Mouse (Mus musculus): ENCODE results near the gene Arid3a. TPM values are rescaled to one million over a fixed set of nuclear protein-coding genes. Genes with fewer than 3 reads are reported as not detected.
"Not testable (repeated sequence)": the region's sequence is repeated elsewhere in the genome, so short reads cannot be mapped to it uniquely, and the experiment has no call there.

Arid3a gene
- polyA plus RNA-seq, 1 experiment from 2014 or later, result 5.5 TPM

DNA sequence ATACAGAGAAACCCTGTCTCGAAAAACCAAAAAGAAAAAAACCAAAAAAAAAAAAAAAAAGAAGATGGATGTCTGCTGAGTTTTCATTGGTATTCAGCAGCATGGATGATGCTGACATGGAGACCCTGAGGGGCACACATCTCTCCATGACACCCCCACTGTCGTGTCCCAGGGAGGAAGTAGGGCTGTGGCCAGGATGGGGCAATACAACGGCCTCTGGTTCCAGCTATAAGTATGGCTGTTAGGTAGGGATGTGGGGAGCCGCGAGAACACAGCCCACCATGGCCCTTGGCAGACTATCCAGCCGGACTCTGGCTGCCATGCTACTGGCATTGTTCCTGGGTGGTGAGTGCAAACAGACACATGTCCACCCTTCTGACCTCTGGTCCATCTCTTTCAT lies 40.8 kb upstream of the Arid3a start, which contains the start of gene Elane:
Elane (plus strand) TSS at position 194 of the 400 bp plus-strand sequence.
- Histone ChIP-seq H3K4me1 (ENCODE audit: insufficient read depth, low read length) (peaks cover 23% of the 10 kb centered on the region), H3K27ac (ENCODE audit: low read length) (no peak within 1 kb of the TSS), H3K27me3 (ENCODE audit: insufficient read depth, low read length) (no peaks in the 10 kb centered on the region), H3K9ac (replicated peaks; ENCODE audit: low read length) (no peak within 1 kb of the TSS), H3K36me3 (ENCODE audit: insufficient read depth, low read length) (no peaks in the 10 kb centered on the region), H3K4me2 (replicated peaks; ENCODE audit: low read depth, low read length) (no peak within 1 kb of the TSS), H3K9me3 (ENCODE audit: low read length) (no peaks in the 10 kb centered on the region), H3K4me3 (ENCODE audit: low read length) (no peak within 1 kb of the TSS)
- ATAC-seq (ENCODE audit: low FRiP score, low TSS enrichment), result no peak
- 79% methylated on average over 6 of the region's 6 CpGs for WGBS

DNA sequence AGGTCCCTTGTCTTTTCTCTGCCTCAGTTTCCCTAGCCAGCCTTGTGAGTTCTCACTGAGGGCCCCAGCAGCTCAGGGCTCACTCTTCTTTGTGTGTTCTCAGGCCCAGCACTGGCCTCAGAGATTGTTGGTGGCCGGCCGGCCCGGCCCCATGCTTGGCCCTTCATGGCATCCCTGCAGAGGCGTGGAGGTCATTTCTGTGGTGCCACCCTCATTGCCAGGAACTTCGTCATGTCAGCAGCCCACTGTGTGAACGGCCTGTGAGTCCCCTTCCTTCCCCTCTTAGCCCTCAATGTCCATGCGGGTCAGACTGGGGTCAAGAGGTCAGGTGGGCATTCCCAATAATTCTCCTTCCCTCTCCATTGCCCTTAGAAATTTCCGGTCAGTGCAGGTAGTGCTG lies 40.2 kb upstream of the Arid3a start:
- no peak for ATAC-seq (ENCODE audit: low FRiP score, low TSS enrichment)
- 72% methylated on average over 8 of the region's 8 CpGs for WGBS
- H3K4me2 ChIP-seq (replicated peaks; ENCODE audit: low read depth, low read length), result no peak overlapping the region
- no peaks in the 10 kb centered on the region for H3K27me3 ChIP-seq (ENCODE audit: insufficient read depth, low read length)
- no peaks in the 10 kb centered on the region for H3K9me3 ChIP-seq (ENCODE audit: low read length)
- no peak overlapping the region for H3K27ac ChIP-seq (ENCODE audit: low read length)
- no peaks in the 10 kb centered on the region for H3K36me3 ChIP-seq (ENCODE audit: insufficient read depth, low read length)
- peaks cover 20% of the 10 kb centered on the region for H3K4me1 ChIP-seq (ENCODE audit: insufficient read depth, low read length)
- H3K9ac ChIP-seq (replicated peaks; ENCODE audit: low read length), result no peak overlapping the region
- H3K4me3 ChIP-seq (ENCODE audit: low read length), result no peak overlapping the region

DNA sequence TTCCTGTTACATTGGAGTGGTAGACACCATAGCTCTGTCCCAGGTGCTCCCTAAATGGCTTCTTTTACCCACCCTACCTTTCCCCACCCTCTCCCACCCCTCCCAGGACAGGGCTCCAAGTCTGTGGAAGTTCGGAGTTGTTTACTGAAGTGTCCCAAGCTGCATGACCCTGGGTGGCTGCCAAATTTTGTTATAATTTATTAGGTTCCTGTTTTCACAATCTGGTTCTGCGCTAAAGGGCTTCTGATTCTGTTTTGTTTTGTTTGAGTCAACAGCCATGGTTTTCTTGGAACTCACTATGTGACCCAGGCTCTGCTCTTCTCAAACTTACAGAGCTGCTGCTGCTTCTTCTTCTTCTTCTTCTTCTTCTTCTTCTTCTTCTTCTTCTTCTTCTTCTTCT lies 37.5 kb upstream of the Arid3a start:
- H3K27me3 ChIP-seq (ENCODE audit: insufficient read depth, low read length), result no peaks in the 10 kb centered on the region
- H3K4me3 ChIP-seq (ENCODE audit: low read length), result no peak overlapping the region
- no peak for ATAC-seq (ENCODE audit: low FRiP score, low TSS enrichment)
- 50% methylated on average over 2 of the region's 2 CpGs for WGBS
- no peak overlapping the region for H3K27ac ChIP-seq (ENCODE audit: low read length)
- H3K9ac ChIP-seq (replicated peaks; ENCODE audit: low read length), result no peak overlapping the region
- no peaks in the 10 kb centered on the region for H3K9me3 ChIP-seq (ENCODE audit: low read length)
- H3K4me1 ChIP-seq (ENCODE audit: insufficient read depth, low read length), result no peaks in the 10 kb centered on the region
- no peaks in the 10 kb centered on the region for H3K36me3 ChIP-seq (ENCODE audit: insufficient read depth, low read length)
- no peak overlapping the region for H3K4me2 ChIP-seq (replicated peaks; ENCODE audit: low read depth, low read length)

DNA sequence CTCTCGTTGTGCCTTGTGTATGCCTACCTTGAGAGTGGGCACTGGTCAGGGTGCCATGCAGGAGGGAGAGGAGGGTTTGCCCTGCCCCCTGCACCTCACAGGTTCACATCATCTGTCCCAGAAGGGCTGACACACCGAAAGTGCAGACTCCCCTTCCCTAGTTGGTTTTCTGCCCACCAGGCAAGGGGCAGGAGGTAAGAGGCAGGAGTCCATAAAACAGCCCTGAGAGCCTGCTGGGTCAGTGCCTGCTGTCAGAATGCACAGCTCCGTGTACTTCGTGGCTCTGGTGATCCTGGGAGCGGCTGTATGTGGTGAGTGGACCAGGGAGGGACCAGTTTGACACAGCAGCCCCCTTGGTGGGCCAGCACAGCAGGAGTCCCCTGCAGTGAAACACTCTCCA lies 36.2 kb upstream of the Arid3a start, which contains the start of gene Cfd:
Cfd (plus strand) TSS at position 184 of the 400 bp plus-strand sequence.
- ATAC-seq (ENCODE audit: low FRiP score, low TSS enrichment), result no peak
- Histone ChIP-seq H3K27me3 (ENCODE audit: insufficient read depth, low read length) (no peaks in the 10 kb centered on the region), H3K9ac (replicated peaks; ENCODE audit: low read length) (no peak within 1 kb of the TSS), H3K27ac (ENCODE audit: low read length) (no peak within 1 kb of the TSS), H3K9me3 (ENCODE audit: low read length) (no peaks in the 10 kb centered on the region), H3K4me1 (ENCODE audit: insufficient read depth, low read length) (no peaks in the 10 kb centered on the region), H3K4me3 (ENCODE audit: low read length) (no peak within 1 kb of the TSS), H3K4me2 (replicated peaks; ENCODE audit: low read depth, low read length) (no peak within 1 kb of the TSS), H3K36me3 (ENCODE audit: insufficient read depth, low read length) (peaks cover 8% of the 10 kb centered on the region)
- 35% methylated on average over 5 of the region's 5 CpGs for WGBS

DNA sequence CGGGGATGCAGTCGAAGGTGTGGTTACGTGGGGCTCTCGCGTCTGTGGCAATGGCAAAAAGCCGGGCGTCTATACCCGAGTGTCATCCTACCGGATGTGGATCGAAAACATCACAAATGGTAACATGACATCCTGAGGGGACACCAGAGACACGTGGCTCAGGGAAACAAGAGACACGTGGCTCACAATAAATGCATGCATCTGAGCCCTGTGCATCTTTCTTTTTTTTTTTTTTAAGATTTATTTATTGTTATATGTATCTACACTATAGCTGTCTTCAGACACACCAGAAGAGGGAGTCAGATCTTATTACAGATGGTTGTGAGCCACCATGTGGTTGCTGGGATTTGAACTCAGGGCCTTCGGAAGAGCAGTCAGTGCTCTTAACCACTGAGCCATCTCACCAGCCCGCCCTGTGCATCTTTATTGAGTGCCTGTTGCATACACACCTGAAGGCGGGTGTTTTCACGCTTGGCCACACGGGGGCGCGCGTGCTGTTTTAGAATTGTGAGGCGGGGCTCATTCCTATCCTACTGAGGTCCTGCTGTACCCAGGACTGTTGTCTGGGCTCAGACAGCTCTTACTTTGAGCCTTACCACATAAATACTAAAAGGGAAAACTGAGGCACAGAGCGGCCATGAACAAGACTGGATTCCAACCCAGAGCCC lies 34.3 kb upstream of the Arid3a start:
- not testable (repeated sequence) for H3K27ac ChIP-seq (ENCODE audit: low read length); H3K27me3 ChIP-seq (ENCODE audit: insufficient read depth, low read length); H3K9me3 ChIP-seq (ENCODE audit: low read length); H3K9ac ChIP-seq (replicated peaks; ENCODE audit: low read length); H3K4me2 ChIP-seq (replicated peaks; ENCODE audit: low read depth, low read length); H3K4me3 ChIP-seq (ENCODE audit: low read length); H3K4me1 ChIP-seq (ENCODE audit: insufficient read depth, low read length)
- 43% methylated on average over 22 of the region's 22 CpGs for WGBS
- peaks cover 26% of the 10 kb centered on the region for H3K36me3 ChIP-seq (ENCODE audit: insufficient read depth, low read length)
- 0 out of 2 replicates have a peak, but pooled peaks have one; percentile 16 for ATAC-seq (ENCODE audit: low FRiP score, low TSS enrichment)

DNA sequence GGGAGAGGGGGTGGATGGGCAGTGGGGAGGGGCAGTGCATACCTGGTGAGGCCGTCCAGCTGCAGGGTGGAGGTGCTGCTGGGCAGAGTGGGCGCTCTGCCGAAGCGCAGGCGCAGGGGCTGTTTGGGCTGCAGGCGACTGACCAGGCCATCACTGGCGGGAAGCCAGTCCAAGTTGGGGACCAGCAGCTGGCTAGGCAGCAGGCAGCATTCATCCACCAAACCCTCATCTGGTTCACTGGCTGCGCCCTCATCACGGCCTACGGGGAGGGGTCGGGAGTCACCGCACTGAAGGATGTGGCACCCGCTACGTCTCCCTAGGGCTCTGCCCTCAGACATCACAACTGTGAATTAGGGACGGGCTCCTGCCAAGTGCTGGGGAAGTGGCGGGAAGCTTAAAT lies 30.5 kb upstream of the Arid3a start:
- WGBS, result 85% methylated on average over 16 of the region's 16 CpGs
- ATAC-seq (ENCODE audit: low FRiP score, low TSS enrichment), result no peak
- Histone ChIP-seq H3K4me1 (ENCODE audit: insufficient read depth, low read length) (peaks cover 7% of the 10 kb centered on the region; the same call in 1 of the 2 replicates), H3K9me3 (ENCODE audit: low read length) (no peaks in the 10 kb centered on the region), H3K4me2 (replicated peaks; ENCODE audit: low read depth, low read length) (no peak overlapping the region), H3K27me3 (ENCODE audit: insufficient read depth, low read length) (no peaks in the 10 kb centered on the region), H3K36me3 (ENCODE audit: insufficient read depth, low read length) (peaks cover 40% of the 10 kb centered on the region), H3K9ac (replicated peaks; ENCODE audit: low read length) (no peak overlapping the region), H3K4me3 (ENCODE audit: low read length) (no peak overlapping the region), H3K27ac (ENCODE audit: low read length) (no peak overlapping the region)

DNA sequence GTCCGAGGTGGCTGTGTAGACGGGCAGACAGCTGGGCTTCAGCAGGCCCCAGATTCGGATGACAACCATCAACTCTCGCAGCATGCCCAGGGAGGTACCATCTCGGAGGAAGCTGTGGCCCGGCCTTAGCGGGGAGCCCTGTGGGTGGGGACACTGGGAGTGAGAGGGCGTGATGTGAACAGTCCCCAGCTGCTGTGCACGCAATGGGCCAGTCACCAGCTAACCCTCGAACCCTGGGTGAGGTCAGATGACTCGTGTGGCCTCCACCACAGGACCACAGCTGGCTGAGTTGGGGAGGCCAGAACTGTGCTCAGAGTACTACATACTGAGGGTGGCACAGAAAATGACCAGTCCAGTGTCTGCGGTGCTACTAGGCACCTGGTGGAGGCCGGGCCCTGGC lies 30.0 kb upstream of the Arid3a start:
- ATAC-seq (ENCODE audit: low FRiP score, low TSS enrichment), result no peak
- H3K9ac ChIP-seq (replicated peaks; ENCODE audit: low read length), result no peak overlapping the region
- WGBS, result 76% methylated on average over 13 of the region's 13 CpGs

DNA sequence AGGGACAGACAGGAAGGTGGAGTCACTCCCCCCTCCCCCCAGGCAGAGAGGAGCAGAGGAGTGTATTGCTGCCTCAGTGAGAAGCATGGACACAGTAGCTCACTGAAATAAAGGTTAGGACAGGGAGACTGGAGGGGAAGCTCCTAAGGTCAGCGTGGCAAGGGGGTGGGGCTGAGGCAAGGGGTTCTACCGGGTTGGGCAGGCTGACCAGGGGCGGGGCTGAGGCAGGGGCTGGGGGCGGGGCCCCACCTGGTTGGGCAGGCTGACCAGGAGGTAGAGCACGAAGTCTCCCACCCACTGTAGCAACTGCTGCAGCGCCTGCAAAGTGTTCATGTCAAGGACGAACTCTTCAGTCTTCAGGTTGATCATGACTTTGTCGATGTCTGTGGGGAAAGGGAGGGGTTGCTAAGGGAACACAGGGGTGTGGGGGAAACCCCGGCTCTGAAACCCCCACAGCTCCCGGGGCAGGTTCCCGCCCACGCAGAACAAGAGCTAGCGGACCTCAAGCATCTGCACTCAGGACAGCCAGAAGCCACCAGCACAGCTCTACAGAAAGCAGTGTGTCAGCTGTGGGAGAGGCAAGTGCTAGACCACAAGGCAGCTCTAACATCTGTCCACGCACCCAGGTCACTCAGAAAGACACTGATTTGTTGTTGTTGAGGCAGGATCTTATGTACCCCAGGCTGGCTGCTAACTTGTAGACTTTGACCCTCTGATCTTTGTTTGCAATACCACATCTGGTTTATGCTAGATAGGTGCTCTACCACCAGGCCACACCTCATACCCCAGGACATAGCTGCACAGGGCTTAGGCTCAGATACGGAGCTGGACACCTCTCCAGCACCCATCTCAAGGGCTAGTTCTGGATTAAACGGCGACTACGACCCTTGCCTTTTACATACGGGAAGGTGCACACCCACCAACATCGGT lies 29.3 kb upstream of the Arid3a start:
- Histone ChIP-seq H3K4me1 (ENCODE audit: insufficient read depth, low read length) (peaks cover 7% of the 10 kb centered on the region; the same call in 1 of the 2 replicates), H3K9ac (replicated peaks; ENCODE audit: low read length) (0 out of 2 replicates have a peak overlapping the region, but pooled peaks have one; percentile 16), H3K4me2 (replicated peaks; ENCODE audit: low read depth, low read length) (no peak overlapping the region), H3K27ac (ENCODE audit: low read length) (no peak overlapping the region), H3K36me3 (ENCODE audit: insufficient read depth, low read length) (peaks cover 52% of the 10 kb centered on the region), H3K4me3 (ENCODE audit: low read length) (no peak overlapping the region), H3K9me3 (ENCODE audit: low read length) (no peaks in the 10 kb centered on the region), H3K27me3 (ENCODE audit: insufficient read depth, low read length) (no peaks in the 10 kb centered on the region)
- WGBS, result 45% methylated on average over 20 of the region's 20 CpGs
- ATAC-seq (ENCODE audit: low FRiP score, low TSS enrichment), result 0 out of 2 replicates have a peak, but pooled peaks have one; percentile 19

More for the DNA sequence above, 30.0 kb upstream of the Arid3a start:
- no peaks in the 10 kb centered on the region for H3K9me3 ChIP-seq (ENCODE audit: low read length)
- H3K4me1 ChIP-seq (ENCODE audit: insufficient read depth, low read length), result peaks cover 7% of the 10 kb centered on the region; the same call in 1 of the 2 replicates
- H3K27ac ChIP-seq (ENCODE audit: low read length), result no peak overlapping the region
- H3K4me2 ChIP-seq (replicated peaks; ENCODE audit: low read depth, low read length), result no peak overlapping the region
- H3K36me3 ChIP-seq (ENCODE audit: insufficient read depth, low read length), result peaks cover 44% of the 10 kb centered on the region
- no peak overlapping the region for H3K4me3 ChIP-seq (ENCODE audit: low read length)
- H3K27me3 ChIP-seq (ENCODE audit: insufficient read depth, low read length), result no peaks in the 10 kb centered on the region

DNA sequence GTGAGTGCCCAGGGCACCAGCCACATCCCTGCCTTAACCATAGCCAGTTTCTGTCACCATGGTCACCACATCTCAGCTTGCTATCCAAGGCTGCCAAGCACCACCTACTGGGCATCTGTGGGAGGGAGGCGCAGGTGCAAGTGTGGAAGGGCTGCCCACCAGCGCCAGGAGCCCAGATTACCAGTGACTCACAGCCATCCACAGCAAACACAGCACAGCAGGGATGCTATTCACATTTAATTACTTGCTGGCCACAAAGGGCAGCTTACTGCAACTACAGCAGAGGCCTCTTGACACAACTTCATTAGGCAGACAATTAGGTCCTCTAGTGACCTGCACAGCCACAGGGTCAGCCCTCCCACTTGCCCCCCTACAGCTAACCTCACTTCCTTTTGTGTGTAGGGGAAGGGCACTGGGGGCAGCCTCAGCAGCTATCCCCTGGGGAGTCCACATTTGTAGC lies 25.9 kb upstream of the Arid3a start:
- no peak overlapping the region for H3K4me3 ChIP-seq (ENCODE audit: low read length)
- peaks cover 7% of the 10 kb centered on the region; the same call in 1 of the 2 replicates for H3K4me1 ChIP-seq (ENCODE audit: insufficient read depth, low read length)
- no peak for ATAC-seq (ENCODE audit: low FRiP score, low TSS enrichment)
- H3K9me3 ChIP-seq (ENCODE audit: low read length), result no peaks in the 10 kb centered on the region
- peaks cover 69% of the 10 kb centered on the region for H3K36me3 ChIP-seq (ENCODE audit: insufficient read depth, low read length)
- H3K27ac ChIP-seq (ENCODE audit: low read length), result no peak overlapping the region
- no peak overlapping the region for H3K4me2 ChIP-seq (replicated peaks; ENCODE audit: low read depth, low read length)
- 61% methylated on average over 2 of the region's 2 CpGs for WGBS
- no peak overlapping the region for H3K9ac ChIP-seq (replicated peaks; ENCODE audit: low read length)
- no peaks in the 10 kb centered on the region for H3K27me3 ChIP-seq (ENCODE audit: insufficient read depth, low read length)

Measured in kidney, embryonic 16.5 days (tissue).